Mouse (Mus musculus): ENCODE measurements around the gene Kri1. TPM values are rescaled to one million over a fixed set of nuclear protein-coding genes. Genes with fewer than 3 reads are reported as not detected.

Gene Kri1
- total RNA-seq, 2 experiments from 2014 or later = 43.3 to 46.1 TPM

- no peak for TF ChIP-seq CTCF (IDR thresholded peaks at IDR 0.05)
- intact Hi-C loops (cut with DNase I) = loop anchor here (5.0 kb wide), 1 partner anchor 87 kb away; no protein-coding TSS in a partner anchor
- H3K4me3 ChIP-seq = no peak overlapping the region
Measured at GRCm38 (mm10) chr9:21250509-21250908, 37.3 kb downstream of the Kri1 start.

GRCm38 (mm10) chr9:21249629-21250508 lies 37.9 kb downstream of the Kri1 start:
- intact Hi-C loops (cut with DNase I) = loop anchor here (5.0 kb wide), 1 partner anchor 87 kb away; no protein-coding TSS in a partner anchor

More at GRCm38 (mm10) chr9:21250509-21250908, 37.3 kb downstream of the Kri1 start:
- H3K27ac ChIP-seq = no peak overlapping the region
- no peak for DNase-seq (ENCODE audit: extremely low spot score in 1 of 2, low spot score in 2 of 2)

GRCm38 (mm10) chr9:21248326-21248725 lies 39.4 kb downstream of the Kri1 start, which contains the start of gene S1pr5:
TSS of gene S1pr5 (minus strand) at chr9:21248443.
- TF ChIP-seq CTCF (IDR thresholded peaks at IDR 0.05) = no peak
- peak within 1 kb of the TSS; percentile 16 for H3K4me3 ChIP-seq
- intact Hi-C loops (cut with DNase I) = no loop called here
- peak in 1 of 2 experiments; percentile 48 for DNase-seq (ENCODE audit: extremely low spot score in 1 of 2, low spot score in 2 of 2)
- H3K27ac ChIP-seq = peak within 1 kb of the TSS; percentile 69

More at GRCm38 (mm10) chr9:21249629-21250508, 37.9 kb downstream of the Kri1 start:
- Histone ChIP-seq H3K4me3 (no peak overlapping the region), H3K27ac (no peak overlapping the region; the same call in 1 of the 2 replicates)
- no peak for TF ChIP-seq CTCF (IDR thresholded peaks at IDR 0.05)
- DNase-seq (ENCODE audit: extremely low spot score in 1 of 2, low spot score in 2 of 2) = no peak

GRCm38 (mm10) chr9:21246342-21246741 lies 41.4 kb downstream of the Kri1 start:
- Histone ChIP-seq H3K4me3 (no peak overlapping the region), H3K27ac (no peak overlapping the region)
- no peak for TF ChIP-seq CTCF (IDR thresholded peaks at IDR 0.05)
- DNase-seq (ENCODE audit: extremely low spot score in 1 of 2, low spot score in 2 of 2) = no peak
- intact Hi-C loops (cut with DNase I) = no loop called here

DNA sequence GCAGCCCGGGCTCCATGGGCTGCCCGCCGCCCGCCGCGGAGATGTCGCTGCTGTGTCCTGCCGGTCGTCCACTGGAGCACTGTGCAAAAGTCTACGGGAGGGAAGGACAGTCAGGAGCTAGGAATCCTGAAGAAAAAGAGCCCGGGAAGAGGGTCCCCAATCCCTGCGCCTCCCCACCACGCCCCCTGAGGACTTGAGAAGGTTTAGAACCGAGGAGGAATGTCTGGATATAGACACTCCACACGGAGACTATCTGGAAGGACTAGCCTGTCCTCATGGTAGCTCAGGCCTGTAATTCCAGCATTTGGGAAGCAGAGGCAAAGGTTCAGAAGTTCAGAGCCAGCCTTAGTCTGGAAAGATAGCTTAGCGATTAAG lies 42.7 kb downstream of the Kri1 start:
- no peak for TF ChIP-seq CTCF (IDR thresholded peaks at IDR 0.05)
- intact Hi-C loops (cut with DNase I) = no loop called here
- H3K27ac ChIP-seq = no peak overlapping the region; the same call in 1 of the 2 replicates
- no peak for DNase-seq (ENCODE audit: extremely low spot score in 1 of 2, low spot score in 2 of 2)
- H3K4me3 ChIP-seq = peak overlapping the region; percentile 35

GRCm38 (mm10) chr9:21244428-21245112 lies 43.2 kb downstream of the Kri1 start:
- Histone ChIP-seq H3K27ac (peak overlapping the region; percentile 53), H3K4me3 (peak overlapping the region; percentile 35)
- intact Hi-C loops (cut with DNase I) = loop anchor here (5.0 kb wide), 1 partner anchor 123 kb away; the partner anchor contains the start of gene Ilf3
- TF ChIP-seq CTCF (IDR thresholded peaks at IDR 0.05) = no peak
- peak in 1 of 2 experiments; percentile 54 for DNase-seq (ENCODE audit: extremely low spot score in 1 of 2, low spot score in 2 of 2)

DNA sequence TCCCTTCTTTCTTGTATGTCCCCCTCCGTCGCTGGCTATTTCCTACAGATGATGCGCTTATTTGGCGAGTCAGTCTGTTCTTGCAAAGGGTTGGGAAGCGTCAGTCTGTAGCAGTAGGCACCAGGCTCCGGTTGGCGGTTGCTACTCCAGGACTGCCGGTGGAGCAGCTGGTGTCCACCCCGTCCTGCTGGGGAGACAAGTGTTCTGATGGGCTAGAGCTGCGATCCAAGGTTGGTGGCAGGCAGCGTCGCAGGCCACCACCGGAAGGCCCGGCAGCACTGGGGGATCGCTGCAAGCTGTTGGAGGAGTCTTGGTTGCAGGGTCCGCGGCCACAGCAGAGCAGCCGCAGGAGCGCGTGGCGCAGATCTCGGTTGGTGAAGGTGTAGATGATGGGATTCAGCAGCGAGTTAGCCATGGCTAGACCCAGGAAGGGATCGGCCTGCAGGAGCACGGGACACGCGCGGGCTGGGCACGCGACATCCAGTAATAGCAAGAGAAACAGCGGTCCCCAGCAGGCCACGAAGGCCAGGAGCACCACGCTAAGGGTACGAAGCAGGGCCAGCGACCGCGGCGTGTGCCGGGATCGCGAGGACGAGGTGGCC lies 43.8 kb downstream of the Kri1 start:
- TF ChIP-seq CTCF (IDR thresholded peaks at IDR 0.05) = no peak
- H3K4me3 ChIP-seq = peak overlapping the region; percentile 35
- intact Hi-C loops (cut with DNase I) = loop anchor here (5.0 kb wide), 1 partner anchor 123 kb away; the partner anchor contains the start of gene Ilf3
- peak overlapping the region; percentile 53 for H3K27ac ChIP-seq
- peak in 1 of 2 experiments; percentile 39 for DNase-seq (ENCODE audit: extremely low spot score in 1 of 2, low spot score in 2 of 2)

- Histone ChIP-seq H3K4me3 (no peak overlapping the region), H3K27ac (no peak overlapping the region)
- TF ChIP-seq CTCF (IDR thresholded peaks at IDR 0.05) = peak; percentile 95
- intact Hi-C loops (cut with DNase I) = loop anchor here (5.0 kb wide), 1 partner anchor 126 kb away; the partner anchor contains the start of gene Ilf3
- DNase-seq (ENCODE audit: extremely low spot score in 1 of 2, low spot score in 2 of 2) = peak; percentile 76 to 80
Measured at GRCm38 (mm10) chr9:21241343-21241742, 46.4 kb downstream of the Kri1 start.

DNA sequence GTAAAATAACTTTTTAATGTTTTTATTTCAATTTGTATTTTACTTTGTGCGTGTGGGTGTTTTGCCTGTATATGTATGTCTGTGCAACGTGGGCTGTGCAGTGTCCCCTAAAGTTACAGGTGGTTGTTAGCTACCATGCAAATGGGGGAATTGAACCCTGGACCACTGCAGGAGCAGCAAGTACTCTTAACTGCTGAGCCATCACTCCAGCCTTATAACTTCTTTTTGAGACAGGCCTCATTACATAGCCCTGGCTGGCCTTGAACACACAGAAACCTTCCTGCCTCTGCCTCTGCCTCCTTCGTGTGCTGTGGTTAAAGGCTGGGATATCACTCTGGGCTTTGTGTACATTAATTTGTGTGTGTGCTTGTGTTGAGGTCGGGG lies 48.3 kb downstream of the Kri1 start:
- intact Hi-C loops (cut with DNase I) = loop anchor here (2.0 kb wide), 1 partner anchor 49 kb away; no protein-coding TSS in a partner anchor
- peak overlapping the region; percentile 95 for H3K27ac ChIP-seq
- TF ChIP-seq CTCF (IDR thresholded peaks at IDR 0.05) = no peak

GRCm38 (mm10) chr9:21238733-21239464 lies 48.9 kb downstream of the Kri1 start, which contains the start of gene Keap1:
TSS of gene Keap1 (minus strand) at chr9:21239361.
- peak; percentile 77 to 78 for DNase-seq (ENCODE audit: extremely low spot score in 1 of 2, low spot score in 2 of 2)
- H3K4me3 ChIP-seq = peak within 1 kb of the TSS; percentile 92
- intact Hi-C loops (cut with DNase I) = loop anchor here (2.0 kb wide), 1 partner anchor 50 kb away; no protein-coding TSS in a partner anchor
- H3K27ac ChIP-seq = peak within 1 kb of the TSS; percentile 95
- no peak; the same call in 1 of the 2 replicates for TF ChIP-seq CTCF (IDR thresholded peaks at IDR 0.05)

More for the DNA sequence above, 48.3 kb downstream of the Kri1 start:
- DNase-seq (ENCODE audit: extremely low spot score in 1 of 2, low spot score in 2 of 2) = no peak
- H3K4me3 ChIP-seq = peak overlapping the region; percentile 92

Data from left cerebral cortex, adult 2 months (tissue).